Mouse (Mus musculus) embryonic facial prominence, embryonic 15.5 days (tissue): ENCODE results near the gene Col11a1. TPM values are rescaled to one million over a fixed set of nuclear protein-coding genes. Genes with fewer than 3 reads are reported as not detected.

ENCODE experiments used
- ATAC-seq: fragments of 200-750 bp; cut with Nextera tagmentation; 2 replicates; pipeline ENCODE4 v1.8.0; 2017; ENCODE audit warnings: low read depth, moderate TSS enrichment; ENCODE audit not compliant: insufficient number of reproducible peaks, low FRiP score, low TSS enrichment
- H3K27ac ChIP-seq: fragments of 300-500 bp; sonication (generic); replicated peaks from 2 replicates; pipeline ENCODE4 v1.5.1; 2015; ENCODE audit warnings: mild to moderate bottlenecking, inconsistent platforms
- H3K27me3 ChIP-seq: fragments of 300-500 bp; sonication (generic); 2 replicates; pipeline ENCODE4 v1.6.1; 2015; ENCODE audit warnings: inconsistent platforms
- H3K36me3 ChIP-seq: fragments of 300-500 bp; sonication (generic); 2 replicates; pipeline ENCODE4 v1.6.1; 2015; ENCODE audit warnings: mild to moderate bottlenecking, inconsistent platforms
- H3K4me1 ChIP-seq: fragments of 300-500 bp; sonication (generic); 2 replicates; pipeline ENCODE4 v1.6.1; 2015; ENCODE audit warnings: inconsistent platforms
- H3K4me2 ChIP-seq: fragments of 300-500 bp; sonication (generic); replicated peaks from 2 replicates; pipeline ENCODE4 v1.6.1; 2015; ENCODE audit warnings: mild to moderate bottlenecking, inconsistent platforms
- H3K4me3 ChIP-seq: fragments of 300-500 bp; sonication (generic); replicated peaks from 2 replicates; pipeline ENCODE4 v1.5.1; 2015; ENCODE audit warnings: mild to moderate bottlenecking, inconsistent platforms
- H3K9ac ChIP-seq: fragments of 300-500 bp; sonication (generic); 2 replicates; pipeline ENCODE4 v1.6.1; 2015; ENCODE audit warnings: inconsistent platforms
- H3K9me3 ChIP-seq: fragments of 300-500 bp; sonication (generic); replicated peaks from 2 replicates; pipeline ENCODE4 v1.6.1; 2016; ENCODE audit warnings: inconsistent platforms
- WGBS: fragments of 180-500 bp; shearing (Covaris S2); methylation state at CpG from one replicate; pipeline ENCODE4 v1.1.7; 2015; 5-methylcytosine and 5-hydroxymethylcytosine counted together
- polyA plus RNA-seq: library from polyadenylated mRNA; unstranded; fragments of >200 nt; fragmentation: Nextera tagmentation; extraction: Ambion mirVana; gene quantifications from 2 replicates; pipeline ENCODE4 v1.2.1, GENCODE M21; 2015

Col11a1 gene
- polyA plus RNA-seq, 1 experiment from 2014 or later = 96.0 TPM

DNA sequence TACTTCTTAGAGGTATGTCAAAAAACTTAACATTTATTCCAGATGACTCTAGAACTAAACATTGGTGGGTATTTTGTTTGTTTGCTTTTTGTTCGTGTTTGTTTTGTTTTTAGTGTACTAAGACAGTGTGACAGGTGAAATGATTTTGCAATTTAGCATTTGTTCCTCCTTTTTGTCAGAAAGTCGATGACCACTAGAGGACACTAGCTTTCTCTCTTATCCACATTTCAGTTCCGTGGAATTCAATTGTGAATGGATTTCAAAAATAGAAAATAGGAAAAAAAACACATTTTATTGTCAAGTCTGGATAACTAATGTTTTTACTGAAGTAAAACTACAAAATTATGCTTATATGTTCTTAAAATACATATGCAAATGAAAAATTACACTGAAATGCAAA is 116.8 kb downstream of the Col11a1 start:
- no peak for ATAC-seq

DNA sequence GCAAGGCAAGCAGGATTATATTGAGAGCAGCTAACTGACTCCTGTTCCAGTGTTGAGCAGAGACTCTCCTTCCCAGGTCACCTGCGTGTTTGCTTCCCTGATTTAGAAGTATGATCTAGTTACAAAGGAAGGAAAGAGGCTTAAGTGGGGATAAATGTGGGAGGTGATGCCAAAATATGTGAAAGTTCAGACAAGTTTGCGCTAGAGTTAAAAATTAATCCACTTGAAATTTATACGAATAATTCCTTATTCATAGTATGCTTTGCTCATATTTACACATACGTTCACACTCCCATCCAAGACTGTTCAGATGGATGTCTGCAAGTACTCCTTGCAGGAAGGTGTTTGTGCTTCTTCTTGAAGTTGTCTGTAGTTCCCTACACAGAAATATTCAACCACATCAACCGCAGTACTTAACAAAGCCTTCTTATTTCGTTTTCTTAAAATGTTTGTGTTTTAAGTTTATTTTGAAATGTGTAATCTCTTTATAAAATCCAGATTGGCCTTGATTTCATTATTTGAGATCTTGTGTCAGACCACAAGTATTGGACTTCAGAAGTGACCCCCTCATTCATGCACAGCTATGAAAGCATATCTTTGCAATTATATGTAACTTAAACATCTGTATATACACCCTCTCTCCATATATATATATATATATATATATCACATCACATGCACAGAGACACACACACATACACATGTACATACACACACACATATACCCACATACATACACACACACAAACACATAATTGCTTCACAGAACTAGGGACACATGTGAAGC is 167.8 kb downstream of the Col11a1 start:
- H3K4me3 ChIP-seq = no peak overlapping the region
- WGBS = 83% methylated on average over 6 of the region's 6 CpGs
- no peak for ATAC-seq

More for the DNA sequence above, 116.8 kb downstream of the Col11a1 start:
- Histone ChIP-seq H3K4me3 (no peak overlapping the region), H3K4me2 (no peak overlapping the region), H3K9ac (no peak overlapping the region), H3K4me1 (no peaks in the 10 kb centered on the region), H3K9me3 (no peaks in the 10 kb centered on the region), H3K27ac (no peak overlapping the region), H3K27me3 (no peaks in the 10 kb centered on the region), H3K36me3 (no peaks in the 10 kb centered on the region)
- 18% methylated on average over 3 of the region's 3 CpGs for WGBS

DNA sequence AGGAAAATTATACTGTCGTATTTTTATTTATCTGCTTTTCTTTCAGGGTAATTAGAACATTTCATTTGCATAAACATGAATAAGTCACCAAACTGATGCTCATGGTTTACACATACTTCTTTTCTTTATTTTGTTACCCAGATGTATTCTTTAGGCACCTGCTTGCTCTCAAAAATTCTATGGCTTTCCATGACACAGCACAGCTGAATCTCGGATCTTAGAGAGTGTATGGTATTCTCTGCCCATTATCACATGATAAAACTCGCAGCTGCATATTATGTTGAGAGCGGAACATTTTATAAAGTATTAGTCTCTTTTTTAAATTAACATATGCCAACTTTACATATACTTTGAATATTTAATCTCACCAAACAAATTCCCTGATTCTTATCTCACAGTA is 181.9 kb downstream of the Col11a1 start:
- Histone ChIP-seq H3K4me1 (no peaks in the 10 kb centered on the region), H3K9me3 (no peaks in the 10 kb centered on the region), H3K4me2 (no peak overlapping the region), H3K27me3 (no peaks in the 10 kb centered on the region), H3K27ac (no peak overlapping the region), H3K4me3 (no peak overlapping the region), H3K36me3 (0 out of 2 replicates have a peak, but pooled peaks cover 5% of the 10 kb centered on the region), H3K9ac (no peak overlapping the region)
- no peak for ATAC-seq
- 83% methylated on average over 4 of the region's 4 CpGs for WGBS

More for the DNA sequence above, 167.8 kb downstream of the Col11a1 start:
- Histone ChIP-seq H3K9me3 (no peaks in the 10 kb centered on the region), H3K9ac (no peak overlapping the region), H3K27ac (no peak overlapping the region), H3K27me3 (no peaks in the 10 kb centered on the region), H3K4me1 (no peaks in the 10 kb centered on the region), H3K4me2 (no peak overlapping the region), H3K36me3 (no peaks in the 10 kb centered on the region)

DNA sequence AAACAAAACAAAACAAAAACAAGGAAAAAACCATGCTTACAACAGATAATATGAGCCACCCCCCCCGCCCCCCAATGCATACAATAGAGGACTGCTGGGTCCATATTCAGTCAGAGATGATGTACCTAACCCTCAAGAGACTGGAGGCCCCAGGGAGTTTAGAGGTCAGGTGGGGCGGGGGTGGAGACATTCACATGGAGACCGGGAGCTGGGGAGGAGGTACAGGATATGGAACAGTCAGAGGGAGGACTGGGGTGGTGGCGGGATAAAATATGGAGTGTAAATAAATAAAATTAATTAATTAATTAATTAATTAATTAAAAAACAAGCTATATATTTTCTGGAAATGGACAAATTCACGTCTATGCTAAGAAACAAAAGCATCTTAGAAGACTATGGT is 185.8 kb downstream of the Col11a1 start:
- no peaks in the 10 kb centered on the region for H3K9me3 ChIP-seq
- H3K36me3 ChIP-seq = 0 out of 2 replicates have a peak, but pooled peaks cover 5% of the 10 kb centered on the region
- no peak overlapping the region for H3K4me2 ChIP-seq
- H3K4me1 ChIP-seq = no peaks in the 10 kb centered on the region
- 86% methylated on average over 5 of the region's 5 CpGs for WGBS
- no peak overlapping the region for H3K9ac ChIP-seq
- H3K27me3 ChIP-seq = no peaks in the 10 kb centered on the region
- ATAC-seq = no peak
- H3K27ac ChIP-seq = no peak overlapping the region
- no peak overlapping the region for H3K4me3 ChIP-seq

DNA sequence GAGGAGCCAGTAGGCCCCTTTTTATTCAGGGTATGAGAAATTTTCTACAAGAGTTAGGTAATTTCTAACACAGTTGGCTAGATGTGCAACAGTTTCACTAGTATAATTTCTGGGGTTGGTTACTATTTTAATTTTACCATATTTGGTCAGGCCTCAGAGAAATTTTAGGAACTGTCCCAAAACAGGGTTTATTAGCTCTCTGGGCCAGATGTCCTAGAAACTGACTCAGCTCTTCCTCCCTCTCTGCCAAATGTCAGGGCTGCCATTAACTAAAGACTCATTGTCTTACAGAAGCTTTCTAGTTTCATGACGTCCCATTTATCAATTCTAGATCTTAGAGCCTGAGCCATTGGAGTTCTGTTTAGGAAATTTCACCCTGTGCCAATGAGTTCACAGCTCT is 199.2 kb downstream of the Col11a1 start:
- no peaks in the 10 kb centered on the region for H3K4me1 ChIP-seq

More for the DNA sequence above, 199.2 kb downstream of the Col11a1 start:
- H3K27ac ChIP-seq = no peak overlapping the region
- no peak overlapping the region for H3K9ac ChIP-seq
- no peaks in the 10 kb centered on the region for H3K27me3 ChIP-seq
- H3K36me3 ChIP-seq = no peaks in the 10 kb centered on the region
- 49% methylated on average over 1 of the region's 1 CpGs for WGBS
- no peak overlapping the region for H3K4me2 ChIP-seq
- H3K9me3 ChIP-seq = no peaks in the 10 kb centered on the region
- ATAC-seq = no peak
- H3K4me3 ChIP-seq = no peak overlapping the region
